Mouse (Mus musculus) common myeloid progenitor, adult 5-6 weeks (primary cell): ENCODE results near the gene Magea4. TPM values are rescaled to one million over a fixed set of nuclear protein-coding genes. Genes with fewer than 3 reads are reported as not detected.

Experiments
- ATAC-seq: replicated peaks from 2 replicates; pipeline ENCODE4 v1.8.0; 2016; ENCODE audit warnings: low read depth, mild to moderate bottlenecking, moderate TSS enrichment, inconsistent platforms; ENCODE audit not compliant: poor library complexity, severe bottlenecking
- total RNA-seq: library from RNA; stranded (forward); fragments of 200-1000, 187-1606 nt; gene quantifications from 2 replicates; pipeline ENCODE4 v1.2.3, GENCODE M21; 2017

Gene Magea4
- not detected in 2 replicates for total RNA-seq

GRCm38 (mm10) chrX:72221717-72222116, at the start of gene Magea4:
Magea4 (plus strand) TSS chrX:72222017.
- ATAC-seq = no peak

- ATAC-seq = no peak
Observed at GRCm38 (mm10) chrX:72202944-72203554, 18.8 kb upstream of the Magea4 start.

GRCm38 (mm10) chrX:72270637-72271036, 48.8 kb downstream of the Magea4 start:
- ATAC-seq = no peak

Other genes starting within 250 kb of the Magea4 start
- gene Fate1, start 249.0 kb upstream of the Magea4 start, total RNA-seq = not detected in 2 replicates
- not detected in 2 replicates for gene Cnga2, start 230.2 kb upstream of the Magea4 start, total RNA-seq
- 0.18 and 0.19 TPM in 2 replicates for gene Gabre, start 52.8 kb downstream of the Magea4 start, total RNA-seq
- not detected in 2 replicates for gene Magea10, start 164.8 kb downstream of the Magea4 start, total RNA-seq